Mouse (Mus musculus) retina, postnatal 7 days (tissue): ENCODE measurements around the gene Fchsd2.
"Not testable (repeated sequence)": the region's sequence is repeated elsewhere in the genome, so short reads cannot be mapped to it uniquely, and the experiment has no call there.

Experiments
- DNase-seq: peaks from one replicate; pipeline ENCODE4 v3.0.0-alpha.2; 2012; ENCODE audit warnings: low read depth, low spot score

The Fchsd2 gene

GRCm38 (mm10) chr7:101113410-101113809 lies 20.7 kb downstream of the Fchsd2 start:
- no peak for DNase-seq

DNA sequence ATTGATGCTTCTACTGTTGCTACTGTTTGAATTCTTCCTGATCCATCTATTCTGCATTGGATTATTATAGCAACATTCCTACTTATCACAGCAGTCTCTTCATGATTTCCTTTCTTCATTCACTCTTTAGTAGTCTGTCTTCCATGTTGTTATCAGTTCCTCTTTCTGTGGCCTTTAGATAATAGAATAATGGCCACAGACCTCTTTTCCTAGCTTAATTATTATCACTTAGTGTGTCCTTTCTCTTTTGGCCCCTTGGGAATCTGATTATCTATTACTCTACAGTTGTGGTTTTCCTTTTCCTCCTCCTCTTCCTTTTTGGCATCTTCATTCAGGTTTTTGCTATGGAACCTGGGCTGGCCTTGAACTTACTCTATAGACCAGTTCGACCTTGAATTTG lies 21.7 kb downstream of the Fchsd2 start:
- DNase-seq = no peak

- DNase-seq = no peak
These were observed 26.7 kb downstream of the Fchsd2 start for GRCm38 (mm10) chr7:101119391-101119790.

DNA sequence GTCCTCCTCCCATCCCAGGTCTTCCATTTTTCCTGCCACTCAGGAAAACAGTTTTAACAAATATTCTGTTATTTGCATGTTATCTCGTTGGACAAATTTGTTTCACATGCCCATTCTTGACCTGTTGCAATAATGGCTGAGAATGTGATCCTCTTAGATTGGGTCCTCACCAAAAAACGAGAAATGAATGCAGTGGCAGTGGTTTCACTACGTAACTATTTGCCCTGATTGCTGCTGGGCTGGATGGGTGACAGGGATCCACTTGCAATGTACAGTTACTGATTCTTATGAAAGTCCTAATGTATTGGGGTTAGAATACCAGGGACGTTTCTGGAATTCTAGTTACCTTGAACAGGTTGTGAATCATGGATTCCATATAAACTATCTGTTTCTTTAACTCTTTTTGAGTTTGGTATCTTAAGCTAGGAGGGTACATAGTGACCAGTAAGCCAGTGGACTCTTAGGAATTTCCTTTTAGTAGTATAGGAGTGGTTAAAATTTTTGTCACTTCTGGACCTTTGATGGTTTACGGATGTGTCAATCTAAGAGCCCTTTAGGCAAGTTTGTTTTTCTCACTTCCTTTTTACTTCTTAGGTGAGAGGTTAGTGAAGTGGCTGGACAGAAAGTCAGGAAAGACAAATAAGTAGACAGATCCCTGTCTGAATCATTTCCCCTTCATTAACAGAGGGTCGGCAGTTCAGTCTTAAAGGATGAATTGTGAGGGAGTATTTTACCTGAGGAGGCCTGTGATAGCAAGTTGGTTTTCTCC lies 31.1 kb downstream of the Fchsd2 start:
- DNase-seq = no peak

GRCm38 (mm10) chr7:101127737-101128136 lies 35.1 kb downstream of the Fchsd2 start:
- no peak for DNase-seq

GRCm38 (mm10) chr7:101128536-101128935 lies 35.9 kb downstream of the Fchsd2 start:
- no peak for DNase-seq

GRCm38 (mm10) chr7:101130646-101131045 lies 38.0 kb downstream of the Fchsd2 start:
- no peak for DNase-seq

DNA sequence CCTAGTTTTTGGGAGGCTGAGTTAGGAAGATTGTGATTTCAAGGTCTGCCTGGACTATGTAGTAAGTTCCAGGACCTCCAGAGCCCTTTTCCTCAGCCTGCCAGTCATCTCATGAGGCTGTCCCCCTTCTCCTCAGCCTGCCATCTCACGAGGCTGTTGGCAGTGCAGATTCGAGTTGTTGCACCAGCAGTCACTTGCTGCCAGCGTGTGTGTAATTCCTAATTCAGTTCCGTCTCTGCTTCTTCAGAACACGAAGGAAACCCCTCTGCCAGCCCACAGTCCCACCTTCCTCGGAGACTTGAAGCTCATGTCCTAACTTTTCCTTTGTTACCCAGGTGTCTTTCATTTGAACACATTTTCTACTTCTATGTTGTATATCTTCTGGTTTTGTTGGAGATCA lies 38.6 kb downstream of the Fchsd2 start:
- no peak for DNase-seq

- DNase-seq = no peak
These were observed 40.9 kb downstream of the Fchsd2 start for GRCm38 (mm10) chr7:101133591-101133990.

DNA sequence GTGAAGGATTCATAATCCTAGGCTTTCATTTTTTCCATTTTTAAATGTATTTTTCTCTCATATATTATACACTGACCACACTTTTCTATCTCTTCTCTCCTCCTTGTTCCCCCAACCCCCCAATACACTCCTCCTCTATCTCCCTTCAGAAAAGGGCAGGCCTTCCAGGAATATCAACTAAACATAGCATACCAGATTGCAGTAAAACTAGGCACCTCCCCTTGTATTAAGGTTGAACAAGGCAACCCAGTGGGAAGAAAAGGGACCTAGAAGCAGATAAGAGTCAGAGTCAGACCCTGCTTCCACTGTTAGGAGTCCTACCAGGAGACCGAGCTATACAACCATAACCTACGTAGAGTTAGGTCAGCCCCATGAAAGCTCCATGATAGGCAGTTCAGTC lies 41.5 kb downstream of the Fchsd2 start:
- no peak for DNase-seq

- DNase-seq = no peak
These were observed 46.2 kb downstream of the Fchsd2 start for GRCm38 (mm10) chr7:101138819-101139218.

DNA sequence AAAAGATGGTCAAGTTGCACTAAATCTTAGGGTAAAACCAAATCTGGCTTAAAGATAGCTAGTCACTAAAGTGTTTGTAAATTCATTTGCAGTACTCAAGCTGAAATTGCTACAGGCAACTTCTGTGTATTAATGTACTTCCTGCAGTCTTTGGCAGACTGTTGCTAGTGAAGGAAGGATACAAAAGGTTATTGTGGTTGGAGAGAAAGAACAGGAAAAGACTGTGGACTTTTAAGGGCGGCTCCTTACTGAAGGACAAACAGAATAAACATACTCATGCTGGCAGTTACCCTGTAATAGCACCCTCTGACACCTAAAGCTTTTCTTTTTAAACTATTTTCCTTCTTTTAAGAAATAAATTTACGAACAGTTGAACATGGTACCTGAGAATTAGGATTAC lies 50.2 kb downstream of the Fchsd2 start:
- DNase-seq = no peak

DNA sequence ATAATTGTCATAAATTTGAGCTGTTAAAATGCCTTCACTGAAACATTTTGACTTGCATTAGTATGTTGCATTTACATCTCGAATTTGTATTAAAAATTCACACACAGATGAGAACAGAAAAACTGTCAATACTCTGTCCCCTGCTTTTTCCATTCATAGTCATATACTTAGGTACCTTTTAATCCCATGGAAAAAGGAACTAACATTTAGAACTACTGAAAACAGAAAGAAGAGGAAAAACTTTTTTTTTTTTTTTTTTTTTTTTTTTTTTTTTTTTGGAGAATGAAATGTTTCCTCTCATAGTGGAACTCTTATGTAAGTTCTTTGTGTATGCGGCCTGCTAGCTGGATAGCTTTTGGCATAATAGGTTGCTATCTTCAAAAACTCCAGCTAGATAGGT lies 51.6 kb downstream of the Fchsd2 start:
- no peak for DNase-seq

GRCm38 (mm10) chr7:101149039-101149438 lies 56.4 kb downstream of the Fchsd2 start:
- no peak for DNase-seq

DNA sequence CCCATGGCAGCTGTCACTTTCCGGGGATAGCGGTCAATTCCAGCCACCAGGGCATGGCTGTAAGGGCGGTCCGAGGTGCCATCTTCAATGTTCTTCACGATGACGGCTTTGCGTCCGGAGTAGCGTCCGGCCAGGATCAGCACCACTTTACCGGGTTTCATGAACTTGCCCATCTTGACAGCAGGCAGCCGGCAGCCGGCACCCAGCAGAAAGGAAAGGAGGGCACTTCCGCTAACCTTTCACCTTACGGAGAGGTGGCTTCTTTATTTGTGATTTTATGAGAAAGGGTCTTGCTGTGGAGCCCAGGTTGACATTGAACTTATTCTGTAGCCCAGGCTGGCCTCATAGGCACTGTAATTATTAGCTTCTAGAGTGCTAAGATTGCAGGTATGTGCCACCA lies 62.2 kb downstream of the Fchsd2 start:
- DNase-seq = not testable (repeated sequence)

- DNase-seq = no peak
These were observed 62.6 kb downstream of the Fchsd2 start for GRCm38 (mm10) chr7:101155284-101155683.

DNA sequence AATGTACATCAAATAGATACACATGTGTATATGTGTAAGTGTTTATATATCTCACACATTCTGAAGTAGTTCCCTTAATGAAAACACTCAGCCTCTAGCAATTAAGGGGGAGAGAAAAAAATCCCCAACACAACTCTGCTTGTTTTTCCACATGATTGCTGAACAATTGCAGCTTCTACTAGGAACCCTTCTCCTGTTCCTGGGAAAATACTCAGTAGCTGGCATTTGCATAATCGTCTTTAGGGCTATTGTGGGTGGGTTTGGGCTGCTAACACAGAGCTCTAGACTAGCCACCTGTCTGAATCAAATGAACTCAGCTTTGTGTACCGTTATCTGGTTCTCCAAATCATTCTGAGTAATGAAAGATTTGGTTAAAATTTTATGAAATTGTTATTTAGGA lies 67.6 kb downstream of the Fchsd2 start:
- DNase-seq = no peak

DNA sequence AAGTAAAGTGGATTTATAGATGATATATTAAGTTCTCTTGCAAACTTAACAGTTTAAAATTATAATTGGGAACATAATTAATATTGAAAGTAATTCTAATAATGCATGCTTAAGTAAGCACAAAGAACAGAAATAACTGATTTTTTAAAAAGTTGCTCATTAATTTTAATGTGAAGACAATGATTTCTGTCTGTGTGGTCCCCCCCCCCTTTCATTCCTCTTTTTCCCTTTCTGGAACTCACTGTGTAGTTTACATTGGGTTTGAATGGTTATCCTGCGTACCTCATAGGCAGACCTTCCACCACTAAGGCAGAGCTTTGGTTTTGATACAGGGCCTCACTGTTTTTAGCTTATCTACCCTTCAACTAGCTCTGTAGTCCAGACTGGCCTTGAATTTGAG lies 70.1 kb downstream of the Fchsd2 start:
- DNase-seq = no peak

DNA sequence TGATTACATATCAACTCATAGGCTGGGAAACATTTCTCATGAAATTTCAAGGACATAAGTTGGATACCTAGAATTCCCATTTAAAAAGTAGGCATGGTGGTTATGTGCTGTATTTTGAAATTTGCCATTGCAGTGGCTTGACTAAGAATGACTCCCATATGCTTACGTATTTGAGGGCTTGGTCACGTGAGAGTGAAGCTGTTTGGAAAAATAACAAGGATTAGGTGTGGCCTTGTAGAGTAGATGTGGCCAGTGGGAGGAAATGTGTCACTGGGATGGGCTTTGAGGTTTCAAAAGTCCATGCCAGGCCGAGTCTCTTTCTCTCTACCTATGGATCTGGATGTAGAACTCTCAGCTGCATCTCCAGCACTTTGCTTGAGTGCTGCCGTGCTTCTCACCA lies 71.2 kb downstream of the Fchsd2 start:
- DNase-seq = no peak

DNA sequence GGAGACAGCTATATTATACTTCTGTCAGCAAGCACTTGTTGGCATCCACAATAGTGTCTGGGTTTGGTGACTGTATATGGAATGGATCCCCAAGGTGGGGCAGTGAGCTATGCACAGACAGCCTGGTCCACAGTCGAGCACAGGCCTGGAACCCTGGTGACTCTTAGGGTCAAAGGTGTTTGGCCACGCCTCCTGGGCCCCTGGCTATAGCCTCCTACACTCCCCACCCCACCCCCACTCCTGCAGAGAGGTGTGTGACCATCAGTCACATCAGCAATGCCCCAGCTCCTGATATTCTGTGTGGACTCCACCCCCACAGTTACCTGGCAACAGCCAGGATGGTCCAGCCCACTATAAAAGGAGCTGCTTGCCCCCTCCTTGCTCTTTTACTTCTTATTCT lies 73.9 kb downstream of the Fchsd2 start:
- no peak for DNase-seq

DNA sequence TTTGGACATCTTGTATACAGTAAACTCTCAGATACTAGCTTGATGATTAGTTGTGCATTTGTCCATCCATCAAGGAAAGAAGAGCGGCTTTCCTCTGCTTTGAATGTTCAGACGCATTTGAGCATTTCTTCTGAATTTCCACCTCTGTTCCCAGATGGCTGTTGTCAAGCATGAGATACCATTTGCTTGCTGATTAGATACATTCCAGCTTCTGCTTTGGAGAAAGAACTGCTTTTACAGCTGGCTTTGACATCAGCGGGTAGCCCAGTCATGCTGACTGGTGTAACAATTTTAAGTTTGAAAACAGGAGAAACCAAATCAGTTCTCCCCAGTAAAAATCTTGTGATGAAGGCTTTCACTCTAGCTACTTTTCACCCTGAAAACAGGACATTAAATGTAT lies 77.8 kb downstream of the Fchsd2 start:
- DNase-seq = no peak

GRCm38 (mm10) chr7:101171002-101171401 lies 78.3 kb downstream of the Fchsd2 start:
- no peak for DNase-seq

GRCm38 (mm10) chr7:101173331-101173730 lies 80.7 kb downstream of the Fchsd2 start:
- DNase-seq = no peak

GRCm38 (mm10) chr7:101178751-101179150 lies 86.1 kb downstream of the Fchsd2 start:
- no peak for DNase-seq
